Mouse (Mus musculus) testis, adult 2 months (tissue): ENCODE measurements at regions not wholly inside any gene's neighbourhood (a gene's known extent, or its start where the extent isn't known, plus 50 kb on each side); places are given as distances from the start of the nearest gene placed in this dataset.

ENCODE experiments used
- H3K27ac ChIP-seq: fragments of 200-500 bp; 2 replicates; pipeline ENCODE4 v1.5.1; 2012; ENCODE audit warnings: low read depth, low read length; ENCODE audit not compliant: control insufficient read depth, insufficient read depth
- H3K27me3 ChIP-seq: fragments of 200-500 bp; 2 replicates; pipeline ENCODE4 v1.6.1; 2012; ENCODE audit warnings: mild to moderate bottlenecking, low read length, moderate library complexity; ENCODE audit not compliant: control insufficient read depth, insufficient read depth
- H3K36me3 ChIP-seq: fragments of 200-500 bp; 2 replicates; pipeline ENCODE4 v1.6.1; 2012; ENCODE audit warnings: mild to moderate bottlenecking, low read length; ENCODE audit not compliant: control insufficient read depth, insufficient read depth
- H3K4me1 ChIP-seq: fragments of 200-500 bp; 2 replicates; pipeline ENCODE4 v1.6.1; 2012; ENCODE audit warnings: low read length; ENCODE audit not compliant: control insufficient read depth, insufficient read depth
- H3K4me3 ChIP-seq: fragments of 200-500 bp; 2 replicates; pipeline ENCODE4 v1.5.1; 2012; ENCODE audit warnings: low read depth, mild to moderate bottlenecking, low read length, moderate library complexity, mixed read lengths; ENCODE audit not compliant: control insufficient read depth
- CTCF ChIP-seq: fragments of 200-500 bp; IDR thresholded peaks from 2 replicates; pipeline ENCODE4 v1.5.1; 2012; ENCODE audit warnings: low read depth, mild to moderate bottlenecking, inconsistent platforms, low read length, moderate library complexity; ENCODE audit not compliant: control insufficient read depth, insufficient read depth, insufficient replicate concordance
- POLR2A ChIP-seq: fragments of 200-500 bp; IDR thresholded peaks from 2 replicates; pipeline ENCODE4 v1.6.1; 2012; ENCODE audit warnings: low read depth, mild to moderate bottlenecking, inconsistent platforms, low read length, moderate library complexity; ENCODE audit not compliant: control insufficient read depth

GRCm38 (mm10) chr16:73343941-73344340 lies 1035.8 kb downstream of the Robo1 start:
- Histone ChIP-seq H3K4me1 (no peaks in the 10 kb centered on the region), H3K27ac (no peak overlapping the region), H3K36me3 (no peaks in the 10 kb centered on the region), H3K27me3 (no peaks in the 10 kb centered on the region), H3K4me3 (no peak overlapping the region)
- TF ChIP-seq CTCF (no peak), POLR2A (no peak)

- no peak overlapping the region for H3K27ac ChIP-seq
- no peak for TF ChIP-seq POLR2A
- no peak for TF ChIP-seq CTCF
Measured at GRCm38 (mm10) chr16:73343531-73343930, 1035.4 kb downstream of the Robo1 start.

GRCm38 (mm10) chr16:73317644-73318043 lies 1009.5 kb downstream of the Robo1 start:
- Histone ChIP-seq H3K27me3 (no peaks in the 10 kb centered on the region), H3K36me3 (no peaks in the 10 kb centered on the region), H3K4me1 (no peaks in the 10 kb centered on the region), H3K4me3 (no peak overlapping the region), H3K27ac (no peak overlapping the region)
- no peak for TF ChIP-seq POLR2A

More at GRCm38 (mm10) chr16:73343531-73343930, 1035.4 kb downstream of the Robo1 start:
- Histone ChIP-seq H3K4me3 (no peak overlapping the region), H3K27me3 (no peaks in the 10 kb centered on the region), H3K4me1 (no peaks in the 10 kb centered on the region), H3K36me3 (no peaks in the 10 kb centered on the region)

- no peak for TF ChIP-seq CTCF
- no peak for TF ChIP-seq POLR2A
- Histone ChIP-seq H3K27ac (no peak overlapping the region), H3K4me1 (no peaks in the 10 kb centered on the region), H3K4me3 (no peak overlapping the region), H3K27me3 (no peaks in the 10 kb centered on the region), H3K36me3 (no peaks in the 10 kb centered on the region)
Measured at GRCm38 (mm10) chr16:73310096-73310495, 1002.0 kb downstream of the Robo1 start.

- H3K4me3 ChIP-seq = no peak overlapping the region
- H3K27ac ChIP-seq = no peak overlapping the region
- H3K36me3 ChIP-seq = no peaks in the 10 kb centered on the region
- no peaks in the 10 kb centered on the region for H3K27me3 ChIP-seq
- H3K4me1 ChIP-seq = no peaks in the 10 kb centered on the region
- TF ChIP-seq POLR2A = no peak
- no peak for TF ChIP-seq CTCF
Measured at GRCm38 (mm10) chr16:73279951-73280350, 971.8 kb downstream of the Robo1 start.

- Histone ChIP-seq H3K4me3 (no peak overlapping the region), H3K36me3 (no peaks in the 10 kb centered on the region), H3K27ac (no peak overlapping the region), H3K27me3 (no peaks in the 10 kb centered on the region), H3K4me1 (no peaks in the 10 kb centered on the region)
- TF ChIP-seq CTCF = no peak
- TF ChIP-seq POLR2A = no peak
Measured at GRCm38 (mm10) chr16:73259691-73260090, 951.6 kb downstream of the Robo1 start.

GRCm38 (mm10) chr16:73259283-73259682 lies 951.2 kb downstream of the Robo1 start:
- no peaks in the 10 kb centered on the region for H3K27me3 ChIP-seq
- TF ChIP-seq POLR2A (no peak), CTCF (no peak)
- no peak overlapping the region for H3K27ac ChIP-seq
- no peak overlapping the region for H3K4me3 ChIP-seq
- no peaks in the 10 kb centered on the region for H3K36me3 ChIP-seq
- H3K4me1 ChIP-seq = no peaks in the 10 kb centered on the region

- Histone ChIP-seq H3K27ac (no peak overlapping the region), H3K4me3 (no peak overlapping the region), H3K36me3 (no peaks in the 10 kb centered on the region), H3K4me1 (no peaks in the 10 kb centered on the region), H3K27me3 (no peaks in the 10 kb centered on the region)
- no peak for TF ChIP-seq CTCF
- TF ChIP-seq POLR2A = no peak
Measured at GRCm38 (mm10) chr16:73245073-73245590, 937.0 kb downstream of the Robo1 start.
